Mouse (Mus musculus) intestine, embryonic 15.5 days (tissue): Measurements from ENCODE around the gene Xpot. TPM values are rescaled to one million over a fixed set of nuclear protein-coding genes. Genes with fewer than 3 reads are reported as not detected.

Source experiments
- ATAC-seq: fragments of 200-750 bp; cut with Nextera tagmentation; 2 replicates; pipeline ENCODE4 v1.8.0; 2017; ENCODE audit warnings: moderate TSS enrichment, moderate library complexity
- H3K27ac ChIP-seq: fragments of 300-500 bp; sonication (generic); 2 replicates; pipeline ENCODE4 v1.5.1; 2015; ENCODE audit warnings: mild to moderate bottlenecking, inconsistent platforms
- H3K27me3 ChIP-seq: fragments of 300-500 bp; sonication (generic); replicated peaks from 2 replicates; pipeline ENCODE4 v1.6.1; 2015; ENCODE audit warnings: inconsistent platforms
- H3K36me3 ChIP-seq: fragments of 300-500 bp; sonication (generic); 2 replicates; pipeline ENCODE4 v1.6.1; 2015; ENCODE audit warnings: inconsistent platforms
- H3K4me1 ChIP-seq: fragments of 300-500 bp; sonication (generic); replicated peaks from 2 replicates; pipeline ENCODE4 v1.6.1; 2015; ENCODE audit warnings: inconsistent platforms
- H3K4me2 ChIP-seq: fragments of 300-500 bp; sonication (generic); replicated peaks from 2 replicates; pipeline ENCODE4 v1.6.1; 2015; ENCODE audit warnings: mild to moderate bottlenecking, inconsistent platforms
- H3K4me3 ChIP-seq: fragments of 300-500 bp; sonication (generic); replicated peaks from 2 replicates; pipeline ENCODE4 v1.5.1; 2015; ENCODE audit warnings: inconsistent platforms
- H3K9ac ChIP-seq: fragments of 300-500 bp; sonication (generic); 2 replicates; pipeline ENCODE4 v1.6.1; 2015; ENCODE audit warnings: inconsistent platforms
- H3K9me3 ChIP-seq: fragments of 300-500 bp; sonication (generic); 2 replicates; pipeline ENCODE4 v1.6.1; 2016; ENCODE audit warnings: inconsistent platforms
- WGBS: fragments of 180-500 bp; shearing (Covaris S2); methylation state at CpG from one replicate; pipeline ENCODE4 v1.1.7; 2015; 5-methylcytosine and 5-hydroxymethylcytosine counted together
- polyA plus RNA-seq: library from polyadenylated mRNA; unstranded; fragments of >200 nt; fragmentation: Nextera tagmentation; extraction: Ambion mirVana; gene quantifications from 2 replicates; pipeline ENCODE4 v1.2.1, GENCODE M21; 2015

Gene Xpot
- 46.3 and 46.5 TPM in 2 replicates for polyA plus RNA-seq

- under 1% methylated on average over 70 of the region's 70 CpGs for WGBS
- Histone ChIP-seq H3K9me3 (no peaks in the 10 kb centered on the region), H3K27ac (peak within 1 kb of the TSS; percentile 95), H3K36me3 (peaks cover 6% of the 10 kb centered on the region), H3K4me2 (peak within 1 kb of the TSS; percentile 62), H3K4me1 (0 out of 2 replicates have a peak, but pooled peaks cover 5% of the 10 kb centered on the region), H3K9ac (peak within 1 kb of the TSS; percentile 90), H3K27me3 (no peaks in the 10 kb centered on the region), H3K4me3 (peak within 1 kb of the TSS; percentile 89)
- ATAC-seq: peak; percentile 99
Measured at GRCm38 (mm10) chr10:121626186-121626882, at the start of gene Xpot. Gene Xpot, minus strand, starts transcription at chr10:121626332.

DNA sequence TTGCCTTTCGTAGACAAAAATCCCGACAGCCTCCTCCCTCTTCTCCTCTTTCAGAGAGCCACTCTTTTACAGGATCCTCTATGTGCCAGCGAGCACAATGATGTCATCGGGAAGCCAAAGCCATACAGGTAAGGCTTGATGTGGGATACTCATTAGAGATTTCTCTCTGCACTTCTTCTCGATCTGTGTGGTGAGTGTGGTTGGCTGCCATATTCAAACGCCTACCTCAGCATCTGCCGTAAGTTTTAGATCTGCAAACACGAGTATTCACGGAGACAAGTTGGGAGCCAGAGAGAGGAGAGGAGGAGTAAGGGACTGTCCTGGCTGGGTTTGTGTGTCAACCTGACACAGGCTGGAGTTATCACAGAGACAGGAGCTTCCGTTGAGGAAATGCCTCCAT is 43.0 kb upstream of the Xpot start:
- ATAC-seq: no peak
- H3K27ac ChIP-seq: no peak overlapping the region
- H3K4me2 ChIP-seq: no peak overlapping the region
- H3K4me3 ChIP-seq: no peak overlapping the region
- no peak overlapping the region for H3K9ac ChIP-seq
- H3K4me1 ChIP-seq: no peaks in the 10 kb centered on the region
- H3K27me3 ChIP-seq: no peaks in the 10 kb centered on the region
- no peaks in the 10 kb centered on the region for H3K9me3 ChIP-seq
- H3K36me3 ChIP-seq: no peaks in the 10 kb centered on the region
- 76% methylated on average over 10 of the region's 10 CpGs for WGBS

GRCm38 (mm10) chr10:121665631-121666145 is 39.6 kb upstream of the Xpot start:
- Histone ChIP-seq H3K9me3 (no peaks in the 10 kb centered on the region), H3K27me3 (no peaks in the 10 kb centered on the region), H3K4me1 (no peaks in the 10 kb centered on the region), H3K4me2 (no peak overlapping the region), H3K27ac (no peak overlapping the region), H3K9ac (no peak overlapping the region), H3K4me3 (no peak overlapping the region), H3K36me3 (no peaks in the 10 kb centered on the region)
- ATAC-seq: no peak
- WGBS: 66% methylated on average over 8 of the region's 8 CpGs

- Histone ChIP-seq H3K36me3 (no peaks in the 10 kb centered on the region), H3K9me3 (no peaks in the 10 kb centered on the region), H3K4me3 (no peak overlapping the region), H3K27me3 (no peaks in the 10 kb centered on the region), H3K4me1 (no peaks in the 10 kb centered on the region), H3K27ac (no peak overlapping the region), H3K9ac (no peak overlapping the region), H3K4me2 (no peak overlapping the region)
- no peak for ATAC-seq
- WGBS: 61% methylated on average over 13 of the region's 13 CpGs
Measured at GRCm38 (mm10) chr10:121663599-121663998, 37.5 kb upstream of the Xpot start.

DNA sequence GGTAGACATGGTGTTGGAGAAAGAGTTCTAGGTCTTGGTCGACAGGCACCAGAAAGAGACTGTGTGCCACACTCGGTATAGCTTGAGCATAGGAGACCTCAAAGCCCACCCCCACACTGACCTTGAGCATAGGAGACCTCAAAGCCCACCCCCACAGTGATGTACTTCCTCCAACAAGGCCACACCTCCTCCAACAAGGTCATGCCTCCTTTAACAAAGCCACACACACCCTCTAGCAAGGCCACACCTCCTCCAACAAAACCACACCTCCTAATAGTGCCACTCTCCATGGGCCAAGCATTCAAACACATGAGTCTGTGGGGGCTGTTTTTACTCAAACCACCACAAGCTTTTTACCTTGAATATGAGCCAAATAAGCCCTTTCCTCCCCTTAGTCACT is 36.6 kb upstream of the Xpot start:
- no peaks in the 10 kb centered on the region for H3K4me1 ChIP-seq
- H3K36me3 ChIP-seq: no peaks in the 10 kb centered on the region
- H3K4me3 ChIP-seq: no peak overlapping the region
- no peaks in the 10 kb centered on the region for H3K27me3 ChIP-seq
- H3K9me3 ChIP-seq: no peaks in the 10 kb centered on the region
- ATAC-seq: no peak
- WGBS: 86% methylated on average over 2 of the region's 2 CpGs
- no peak overlapping the region for H3K27ac ChIP-seq
- no peak overlapping the region for H3K4me2 ChIP-seq
- no peak overlapping the region for H3K9ac ChIP-seq

DNA sequence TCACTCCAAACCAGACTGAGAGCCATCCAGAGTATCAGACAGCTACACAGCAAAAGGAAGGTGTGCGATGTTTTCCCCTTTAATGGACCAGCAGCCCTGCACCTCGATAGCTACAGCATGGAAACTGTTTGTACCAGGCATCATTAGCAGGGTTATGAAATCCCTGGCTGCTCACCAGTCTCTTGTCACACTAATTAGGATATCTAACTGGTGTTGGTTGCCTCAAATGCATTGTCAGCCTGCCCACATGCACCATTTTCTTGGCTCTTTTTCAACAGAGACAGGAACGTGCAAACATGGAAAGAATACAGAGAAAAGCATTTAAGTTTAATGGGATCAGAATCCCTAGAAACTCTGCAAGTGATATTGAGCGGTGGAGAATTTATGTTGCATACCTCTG is 29.8 kb upstream of the Xpot start:
- no peak overlapping the region for H3K4me2 ChIP-seq
- H3K9ac ChIP-seq: no peak overlapping the region
- no peaks in the 10 kb centered on the region for H3K4me1 ChIP-seq
- no peaks in the 10 kb centered on the region for H3K27me3 ChIP-seq
- H3K9me3 ChIP-seq: no peaks in the 10 kb centered on the region
- no peak overlapping the region for H3K27ac ChIP-seq
- no peak for ATAC-seq
- no peaks in the 10 kb centered on the region for H3K36me3 ChIP-seq
- no peak overlapping the region for H3K4me3 ChIP-seq
- WGBS: 89% methylated on average over 4 of the region's 4 CpGs

DNA sequence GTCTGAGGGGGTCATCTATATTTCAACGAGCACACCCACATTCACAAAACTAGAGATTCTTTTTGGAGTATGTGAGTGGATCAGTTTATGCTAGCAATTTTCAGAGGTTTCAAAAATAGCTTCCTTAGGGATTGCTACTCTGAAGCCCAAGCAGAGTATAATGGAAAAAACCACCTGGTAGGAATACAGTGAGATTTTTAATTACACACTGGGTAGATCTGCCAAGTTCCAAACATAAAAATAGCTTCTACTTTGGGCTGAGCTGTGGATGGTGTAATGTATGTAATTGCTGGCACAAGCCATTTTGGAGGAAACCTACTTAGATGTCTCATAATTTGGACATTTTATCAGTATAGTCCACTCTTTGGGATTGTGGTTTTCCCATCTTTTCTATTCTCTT is 26.9 kb upstream of the Xpot start:
- Histone ChIP-seq H3K9ac (no peak overlapping the region), H3K4me3 (no peak overlapping the region), H3K9me3 (no peaks in the 10 kb centered on the region), H3K4me2 (no peak overlapping the region), H3K4me1 (no peaks in the 10 kb centered on the region), H3K27ac (no peak overlapping the region), H3K27me3 (no peaks in the 10 kb centered on the region), H3K36me3 (no peaks in the 10 kb centered on the region)
- WGBS: 75% methylated on average over 1 of the region's 1 CpGs
- ATAC-seq: no peak

GRCm38 (mm10) chr10:121646294-121646693 is 20.2 kb upstream of the Xpot start:
- Histone ChIP-seq H3K4me3 (no peak overlapping the region), H3K9ac (no peak overlapping the region), H3K9me3 (no peaks in the 10 kb centered on the region), H3K4me2 (no peak overlapping the region), H3K27me3 (peaks cover 13% of the 10 kb centered on the region), H3K36me3 (no peaks in the 10 kb centered on the region), H3K4me1 (peaks cover 8% of the 10 kb centered on the region; the same call in 1 of the 2 replicates), H3K27ac (no peak overlapping the region)
- WGBS: 62% methylated on average over 6 of the region's 6 CpGs
- ATAC-seq: no peak

DNA sequence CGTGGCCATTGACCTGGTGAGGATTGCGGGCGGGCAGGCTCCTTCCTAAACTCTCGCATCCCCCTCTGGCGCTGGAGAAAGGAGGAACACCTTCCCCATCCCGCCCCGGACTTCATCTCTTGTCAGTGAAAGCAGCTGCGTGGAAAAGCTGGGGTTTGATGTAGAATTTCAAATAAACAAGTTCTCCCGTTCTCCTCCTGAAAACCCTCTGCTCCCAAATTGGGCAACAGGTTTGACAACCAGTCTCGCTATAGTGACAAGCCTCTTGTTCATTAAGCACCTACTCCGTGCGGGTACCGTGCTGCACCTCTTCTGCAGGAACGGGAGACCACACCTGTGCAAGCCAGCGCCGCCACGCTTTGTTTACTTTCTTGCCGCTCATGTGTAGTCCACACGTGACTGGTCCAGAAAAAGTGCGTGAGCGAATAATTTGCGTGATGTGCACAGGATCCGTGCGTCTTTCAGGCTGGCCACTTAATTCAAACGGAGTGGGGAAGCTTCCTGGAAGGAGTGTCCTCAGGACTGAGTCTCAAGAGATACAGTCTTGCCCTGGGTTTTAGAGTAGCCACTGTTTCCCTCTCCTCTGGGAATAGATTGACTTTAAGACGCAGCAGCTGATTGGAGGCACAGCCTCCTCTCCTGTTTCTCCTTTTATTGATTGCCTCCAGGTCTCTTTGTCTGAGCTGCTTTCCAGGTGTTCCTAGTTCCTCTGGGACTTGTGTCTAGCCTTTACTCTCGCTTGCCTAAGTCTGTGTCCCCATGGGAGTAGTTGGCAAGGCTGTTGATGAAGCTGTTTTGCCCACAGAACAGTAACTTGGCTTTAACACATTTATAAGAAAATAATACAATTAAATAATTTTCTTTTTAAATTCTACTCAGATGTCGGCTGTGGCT is 16.2 kb upstream of the Xpot start:
- Histone ChIP-seq H3K27me3 (peaks cover 18% of the 10 kb centered on the region), H3K9ac (peak overlapping the region; percentile 31; the same call in 1 of the 2 replicates), H3K4me3 (peak overlapping the region; percentile 56), H3K4me2 (peak overlapping the region; percentile 99), H3K9me3 (no peaks in the 10 kb centered on the region), H3K36me3 (no peaks in the 10 kb centered on the region), H3K4me1 (peaks cover 11% of the 10 kb centered on the region; the same call in 1 of the 2 replicates), H3K27ac (no peak overlapping the region)
- WGBS: 6% methylated on average over 28 of the region's 28 CpGs
- 0 out of 2 replicates have a peak, but pooled peaks have one; percentile 24 for ATAC-seq

GRCm38 (mm10) chr10:121641272-121642053 is 15.3 kb upstream of the Xpot start, which contains the start of gene D930020B18Rik:
Gene D930020B18Rik, plus strand, starts transcription at chr10:121641588.
- Histone ChIP-seq H3K4me3 (peak within 1 kb of the TSS; percentile 56), H3K36me3 (no peaks in the 10 kb centered on the region), H3K9ac (peak within 1 kb of the TSS; percentile 31), H3K4me2 (peak within 1 kb of the TSS; percentile 99), H3K9me3 (no peaks in the 10 kb centered on the region), H3K4me1 (peaks cover 11% of the 10 kb centered on the region; the same call in 1 of the 2 replicates), H3K27me3 (peaks cover 18% of the 10 kb centered on the region), H3K27ac (no peak within 1 kb of the TSS)
- under 1% methylated on average over 69 of the region's 69 CpGs for WGBS
- ATAC-seq: peak; percentile 69

DNA sequence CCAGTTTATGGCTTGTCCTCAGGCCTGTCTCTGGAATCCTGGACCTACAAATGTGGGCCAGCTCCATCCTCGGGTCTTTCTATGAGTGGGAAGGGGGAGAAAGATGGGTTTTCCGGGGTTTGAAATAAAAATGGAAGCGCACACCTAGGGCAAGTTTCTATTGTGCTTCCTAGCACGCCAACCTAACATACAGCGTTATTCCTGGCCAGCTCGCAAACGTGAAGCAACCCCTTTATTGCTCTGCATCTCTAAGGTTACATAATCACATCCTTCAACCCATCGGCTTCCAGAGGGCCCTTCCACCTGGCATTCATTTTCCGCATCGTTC is 14.8 kb upstream of the Xpot start:
- ATAC-seq: peak; percentile 40; the same call in 1 of the 2 replicates
- Histone ChIP-seq H3K4me1 (peaks cover 11% of the 10 kb centered on the region; the same call in 1 of the 2 replicates), H3K9ac (peak overlapping the region; percentile 31), H3K4me3 (peak overlapping the region; percentile 56), H3K9me3 (no peaks in the 10 kb centered on the region), H3K27ac (no peak overlapping the region), H3K27me3 (peaks cover 18% of the 10 kb centered on the region), H3K36me3 (no peaks in the 10 kb centered on the region), H3K4me2 (peak overlapping the region; percentile 99)
- WGBS: 17% methylated on average over 10 of the region's 10 CpGs
